Mouse (Mus musculus) intestine, embryonic 14.5 days (tissue): ENCODE data around the gene Rasgef1b. TPM values are rescaled to one million over a fixed set of nuclear protein-coding genes. Genes with fewer than 3 reads are reported as not detected.

Experiments used
- ATAC-seq: fragments of 200-750 bp; cut with Nextera tagmentation; replicated peaks from 2 replicates; pipeline ENCODE4 v1.8.0; 2017; ENCODE audit warnings: low read depth, moderate number of reproducible peaks, moderate TSS enrichment, moderate library complexity; ENCODE audit not compliant: low FRiP score, low TSS enrichment
- DNase-seq: peaks from one replicate; pipeline ENCODE4 v3.0.0-alpha.2; 2018; ENCODE audit warnings: low spot score
- H3K27ac ChIP-seq: fragments of 300-500 bp; sonication (generic); 2 replicates; pipeline ENCODE4 v1.5.1; 2014; ENCODE audit warnings: low read depth, mild to moderate bottlenecking, control low read depth
- H3K27me3 ChIP-seq: fragments of 300-500 bp; sonication (generic); replicated peaks from 2 replicates; pipeline ENCODE4 v1.6.1; 2014; ENCODE audit warnings: low read length, control low read depth; ENCODE audit not compliant: control insufficient read depth, insufficient read depth
- H3K36me3 ChIP-seq: fragments of 300-500 bp; sonication (generic); 2 replicates; pipeline ENCODE4 v1.6.1; 2014; ENCODE audit warnings: low read length, control low read depth; ENCODE audit not compliant: control insufficient read depth, insufficient read depth
- H3K4me1 ChIP-seq: fragments of 300-500 bp; sonication (generic); replicated peaks from 2 replicates; pipeline ENCODE4 v1.6.1; 2014; ENCODE audit warnings: low read length, control low read depth, mixed read lengths; ENCODE audit not compliant: control insufficient read depth, insufficient read depth
- H3K4me2 ChIP-seq: fragments of 300-500 bp; sonication (generic); 2 replicates; pipeline ENCODE4 v1.6.1; 2014; ENCODE audit warnings: low read length
- H3K4me3 ChIP-seq: fragments of 300-500 bp; sonication (generic); 2 replicates; pipeline ENCODE4 v1.5.1; 2014; ENCODE audit warnings: low read depth, low read length, control low read depth, mixed read lengths
- H3K9ac ChIP-seq: fragments of 300-500 bp; sonication (generic); 2 replicates; pipeline ENCODE4 v1.6.1; 2014; ENCODE audit warnings: mild to moderate bottlenecking, low read length
- H3K9me3 ChIP-seq: fragments of 300-500 bp; sonication (generic); 2 replicates; pipeline ENCODE4 v1.6.1; 2016; ENCODE audit warnings: low read length, control low read depth; ENCODE audit not compliant: control insufficient read depth
- WGBS: fragments of 180-500 bp; shearing (Covaris S2); extraction: QIAGEN DNeasy Blood & Tissue Kit; methylation state at CpG from one replicate; pipeline ENCODE4 v1.1.7; 2014; 5-methylcytosine and 5-hydroxymethylcytosine counted together
- polyA plus RNA-seq: library from polyadenylated mRNA; unstranded; fragments of >200 nt; fragmentation: Nextera tagmentation; extraction: Ambion mirVana; gene quantifications from 2 replicates; pipeline ENCODE4 v1.2.1, GENCODE M21; 2014

Rasgef1b gene
- polyA plus RNA-seq, 1 experiment from 2014 or later: 13.0 TPM

DNA sequence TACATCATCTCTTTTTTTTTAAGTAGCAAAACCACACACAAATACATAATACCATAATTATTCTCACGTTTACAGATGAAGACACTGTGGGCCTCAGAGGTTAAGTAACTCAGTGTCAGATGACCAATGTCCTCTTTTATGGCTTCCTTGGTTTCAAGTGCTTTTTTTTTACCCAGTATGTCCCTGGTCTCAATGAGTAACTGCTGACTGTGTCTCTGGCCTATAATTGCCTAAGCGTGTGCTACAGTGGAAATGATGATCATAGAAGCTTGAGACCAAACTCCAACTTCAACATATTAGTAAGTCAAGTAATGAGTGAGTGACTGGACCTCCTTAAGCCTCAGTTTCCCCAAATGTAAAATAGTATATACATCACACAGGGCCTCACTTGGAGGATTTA, 347.2 kb downstream of the Rasgef1b start:
- Histone ChIP-seq H3K36me3 (no peaks in the 10 kb centered on the region), H3K4me2 (no peak overlapping the region), H3K9me3 (no peaks in the 10 kb centered on the region), H3K4me1 (peaks cover 6% of the 10 kb centered on the region), H3K27ac (no peak overlapping the region), H3K27me3 (no peaks in the 10 kb centered on the region), H3K9ac (no peak overlapping the region), H3K4me3 (no peak overlapping the region)
- WGBS: 82% methylated on average over 2 of the region's 2 CpGs
- ATAC-seq: no peak
- no peak for DNase-seq

DNA sequence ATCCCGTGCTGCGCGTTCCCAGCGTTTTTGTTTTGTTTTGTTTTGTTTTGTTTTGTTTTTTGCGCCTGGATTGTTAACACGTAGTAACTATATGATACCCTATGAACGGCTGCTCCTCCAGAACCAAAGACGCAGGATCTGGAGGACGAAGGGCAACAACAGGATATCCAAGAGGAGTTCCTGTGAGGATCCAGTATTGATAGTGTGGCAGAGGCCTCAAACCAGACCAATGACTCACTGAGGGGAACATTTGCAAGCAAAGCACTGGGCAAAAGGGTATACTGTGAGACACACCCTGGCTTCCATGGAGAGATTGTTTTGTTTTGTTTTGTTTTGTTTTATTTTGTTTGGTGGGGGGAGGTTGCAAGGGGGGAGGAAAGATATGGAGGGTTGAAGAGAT, 348.0 kb downstream of the Rasgef1b start:
- Histone ChIP-seq H3K4me2 (no peak overlapping the region), H3K36me3 (no peaks in the 10 kb centered on the region), H3K27me3 (no peaks in the 10 kb centered on the region), H3K4me1 (peaks cover 6% of the 10 kb centered on the region), H3K9me3 (no peaks in the 10 kb centered on the region), H3K9ac (no peak overlapping the region), H3K4me3 (no peak overlapping the region), H3K27ac (no peak overlapping the region)
- ATAC-seq (no peak), DNase-seq (no peak)
- 89% methylated on average over 9 of the region's 9 CpGs for WGBS

DNA sequence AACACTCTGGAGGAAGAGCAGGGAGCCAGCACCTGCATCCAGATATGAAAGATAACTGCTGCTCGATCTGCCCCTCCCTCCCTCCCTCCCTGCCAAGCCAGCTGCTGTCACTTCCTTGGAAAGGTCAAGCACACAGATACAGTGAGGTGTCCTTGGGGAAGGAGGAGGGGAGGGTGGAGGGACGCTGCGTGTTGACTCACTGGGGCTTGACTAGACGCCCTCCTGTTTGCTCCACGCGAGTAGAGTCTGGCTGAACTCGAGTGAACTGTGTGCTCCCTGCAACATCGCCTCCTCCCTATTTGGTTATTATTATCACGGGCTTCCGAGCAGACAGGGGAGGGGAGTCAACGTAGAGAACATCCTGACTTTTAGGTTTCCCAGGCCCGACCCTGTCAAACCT, 348.7 kb downstream of the Rasgef1b start:
- no peaks in the 10 kb centered on the region for H3K27me3 ChIP-seq
- no peak overlapping the region for H3K27ac ChIP-seq
- DNase-seq (no peak), ATAC-seq (no peak)
- no peaks in the 10 kb centered on the region for H3K36me3 ChIP-seq
- H3K4me2 ChIP-seq: no peak overlapping the region
- 12% methylated on average over 12 of the region's 12 CpGs for WGBS
- H3K4me3 ChIP-seq: no peak overlapping the region
- H3K9ac ChIP-seq: no peak overlapping the region
- H3K4me1 ChIP-seq: peaks cover 6% of the 10 kb centered on the region
- H3K9me3 ChIP-seq: no peaks in the 10 kb centered on the region

DNA sequence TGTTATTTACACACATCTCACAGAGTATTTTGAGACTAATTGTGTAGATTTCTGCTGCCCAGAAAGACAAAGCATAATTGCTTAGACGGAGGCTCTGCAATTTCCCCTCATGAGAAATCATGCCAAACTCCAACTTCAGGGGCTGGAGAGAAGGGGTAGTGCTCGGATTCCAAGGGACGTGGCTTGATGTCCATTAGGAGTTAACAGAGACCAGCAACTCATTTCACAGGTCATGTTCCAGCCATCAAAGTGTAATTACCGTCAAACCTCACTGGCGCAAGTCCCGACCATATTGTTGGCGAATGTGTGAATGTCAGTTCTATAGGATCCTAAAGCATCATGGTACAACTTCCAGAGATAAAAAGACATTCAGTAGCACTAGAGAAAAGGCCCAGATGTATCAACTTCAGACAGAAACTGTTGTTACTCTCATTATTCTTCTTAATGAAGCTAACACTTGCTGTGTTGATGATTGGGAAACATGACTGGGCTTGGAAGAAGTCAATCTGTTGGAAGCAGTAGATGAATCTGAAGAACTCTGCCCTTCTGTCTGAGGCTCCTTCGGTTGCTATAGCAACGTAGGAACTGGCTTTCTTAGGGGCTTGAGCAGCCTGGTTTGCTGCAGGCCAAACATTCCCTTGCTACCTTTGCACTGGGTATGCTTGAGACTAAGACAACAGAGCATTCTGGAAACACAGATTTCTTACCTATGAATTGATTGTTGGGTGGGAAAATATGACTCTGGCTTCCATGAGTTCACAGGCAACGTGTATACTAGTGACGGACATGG, 350.2 kb downstream of the Rasgef1b start:
- Histone ChIP-seq H3K36me3 (no peaks in the 10 kb centered on the region), H3K27me3 (no peaks in the 10 kb centered on the region), H3K4me2 (no peak overlapping the region), H3K4me3 (no peak overlapping the region), H3K9me3 (no peaks in the 10 kb centered on the region), H3K27ac (no peak overlapping the region), H3K9ac (no peak overlapping the region), H3K4me1 (peaks cover 6% of the 10 kb centered on the region)
- DNase-seq (no peak), ATAC-seq (no peak)
- WGBS: 74% methylated on average over 11 of the region's 11 CpGs

GRCm38 (mm10) chr5:99375725-99376124, 353.1 kb downstream of the Rasgef1b start:
- no peaks in the 10 kb centered on the region for H3K36me3 ChIP-seq
- H3K27ac ChIP-seq: no peak overlapping the region
- H3K9me3 ChIP-seq: no peaks in the 10 kb centered on the region
- no peaks in the 10 kb centered on the region for H3K27me3 ChIP-seq
- DNase-seq (no peak), ATAC-seq (no peak)
- no peak overlapping the region for H3K9ac ChIP-seq
- H3K4me2 ChIP-seq: no peak overlapping the region
- peaks cover 6% of the 10 kb centered on the region for H3K4me1 ChIP-seq
- WGBS: 38% methylated on average over 7 of the region's 7 CpGs
- no peak overlapping the region for H3K4me3 ChIP-seq

GRCm38 (mm10) chr5:99374460-99374859, 354.4 kb downstream of the Rasgef1b start:
- no peaks in the 10 kb centered on the region; the same call in 1 of the 2 replicates for H3K4me1 ChIP-seq
- no peak overlapping the region for H3K27ac ChIP-seq
- DNase-seq: no peak
- no peak overlapping the region for H3K4me3 ChIP-seq
- no peaks in the 10 kb centered on the region for H3K36me3 ChIP-seq
- no peak for ATAC-seq
- H3K4me2 ChIP-seq: no peak overlapping the region
- H3K9me3 ChIP-seq: no peaks in the 10 kb centered on the region
- H3K9ac ChIP-seq: no peak overlapping the region
- H3K27me3 ChIP-seq: no peaks in the 10 kb centered on the region
- 91% methylated on average over 6 of the region's 6 CpGs for WGBS

- Histone ChIP-seq H3K36me3 (no peaks in the 10 kb centered on the region), H3K4me3 (no peak overlapping the region), H3K4me2 (no peak overlapping the region), H3K27ac (no peak overlapping the region), H3K27me3 (no peaks in the 10 kb centered on the region), H3K9ac (no peak overlapping the region), H3K9me3 (no peaks in the 10 kb centered on the region), H3K4me1 (no peaks in the 10 kb centered on the region)
- 48% methylated on average over 8 of the region's 8 CpGs for WGBS
- no peak for DNase-seq
- ATAC-seq: no peak
Observed at GRCm38 (mm10) chr5:99373570-99374151, 355.2 kb downstream of the Rasgef1b start.

- 54% methylated on average over 5 of the region's 5 CpGs for WGBS
- H3K4me1 ChIP-seq: no peaks in the 10 kb centered on the region
- ATAC-seq: no peak
Observed at GRCm38 (mm10) chr5:99370636-99371035, 358.2 kb downstream of the Rasgef1b start.

DNA sequence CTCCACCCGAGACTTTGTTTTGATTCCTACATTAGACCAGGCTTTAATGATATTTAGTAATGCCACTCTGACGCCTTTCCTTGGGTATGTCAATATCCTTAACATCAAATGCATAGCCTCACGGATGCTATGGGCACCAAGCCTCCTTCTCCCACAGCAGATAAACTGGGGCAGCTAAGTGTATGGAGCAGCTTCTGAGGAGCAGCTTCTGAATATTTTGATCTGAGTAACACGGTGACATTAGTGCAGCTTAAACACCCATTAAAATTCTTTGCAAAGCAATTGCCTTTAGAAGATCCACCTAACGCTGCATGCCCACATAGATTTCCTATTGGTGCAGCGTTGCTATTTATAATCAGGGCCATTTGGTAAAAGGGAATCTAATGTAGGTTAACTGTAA, 359.6 kb downstream of the Rasgef1b start:
- Histone ChIP-seq H3K4me1 (no peaks in the 10 kb centered on the region), H3K27ac (no peak overlapping the region), H3K4me2 (no peak overlapping the region), H3K4me3 (no peak overlapping the region), H3K27me3 (no peaks in the 10 kb centered on the region), H3K9ac (no peak overlapping the region), H3K9me3 (no peaks in the 10 kb centered on the region), H3K36me3 (no peaks in the 10 kb centered on the region)
- 83% methylated on average over 6 of the region's 6 CpGs for WGBS
- ATAC-seq: no peak
- DNase-seq: no peak

More at GRCm38 (mm10) chr5:99370636-99371035, 358.2 kb downstream of the Rasgef1b start:
- H3K27ac ChIP-seq: no peak overlapping the region
- no peak overlapping the region for H3K4me3 ChIP-seq
- no peaks in the 10 kb centered on the region for H3K27me3 ChIP-seq
- H3K9me3 ChIP-seq: no peaks in the 10 kb centered on the region
- H3K4me2 ChIP-seq: no peak overlapping the region
- no peaks in the 10 kb centered on the region for H3K36me3 ChIP-seq
- DNase-seq: no peak
- no peak overlapping the region for H3K9ac ChIP-seq
